Mouse (Mus musculus): ENCODE data around the gene Kif20b. TPM values are rescaled to one million over a fixed set of nuclear protein-coding genes. Genes with fewer than 3 reads are reported as not detected.
A peak's percentile ranks its signal among the peaks of the same experiment; 100 is the strongest.

Gene Kif20b
- polyA plus RNA-seq, 1 experiment from 2014 or later = 65.0 TPM

GRCm38 (mm10) chr19:34947206-34947605, 25.0 kb downstream of the Kif20b start:
- WGBS = 100% methylated on average over 1 of the region's 1 CpGs

GRCm38 (mm10) chr19:34953842-34954541, 31.8 kb downstream of the Kif20b start:
- Histone ChIP-seq H3K27me3 (replicated peaks) (no peaks in the 10 kb centered on the region), H3K4me2 (replicated peaks) (no peak overlapping the region), H3K4me1 (replicated peaks) (no peaks in the 10 kb centered on the region), H3K9me3 (no peaks in the 10 kb centered on the region), H3K36me3 (peaks cover 17% of the 10 kb centered on the region), H3K4me3 (replicated peaks) (no peak overlapping the region), H3K27ac (no peak overlapping the region), H3K9ac (no peak overlapping the region)
- no peak for ATAC-seq
- WGBS = 90% methylated on average over 11 of the region's 11 CpGs

More at GRCm38 (mm10) chr19:34947206-34947605, 25.0 kb downstream of the Kif20b start:
- no peaks in the 10 kb centered on the region for H3K27me3 ChIP-seq (replicated peaks)
- H3K9ac ChIP-seq = no peak overlapping the region
- no peak overlapping the region for H3K27ac ChIP-seq
- ATAC-seq = no peak
- H3K4me3 ChIP-seq (replicated peaks) = no peak overlapping the region
- H3K9me3 ChIP-seq = no peaks in the 10 kb centered on the region
- H3K36me3 ChIP-seq = peaks cover 17% of the 10 kb centered on the region
- H3K4me2 ChIP-seq (replicated peaks) = no peak overlapping the region
- H3K4me1 ChIP-seq (replicated peaks) = no peaks in the 10 kb centered on the region

GRCm38 (mm10) chr19:34959369-34959768, 37.2 kb downstream of the Kif20b start:
- Histone ChIP-seq H3K9ac (no peak overlapping the region), H3K36me3 (no peaks in the 10 kb centered on the region), H3K4me1 (replicated peaks) (no peaks in the 10 kb centered on the region), H3K27me3 (replicated peaks) (no peaks in the 10 kb centered on the region), H3K4me3 (replicated peaks) (no peak overlapping the region), H3K9me3 (no peaks in the 10 kb centered on the region), H3K27ac (no peak overlapping the region), H3K4me2 (replicated peaks) (no peak overlapping the region)
- WGBS = 90% methylated on average over 11 of the region's 11 CpGs
- ATAC-seq = no peak

- H3K4me3 ChIP-seq (replicated peaks) = no peak overlapping the region
- H3K27me3 ChIP-seq (replicated peaks) = no peaks in the 10 kb centered on the region
- no peaks in the 10 kb centered on the region for H3K9me3 ChIP-seq
- H3K36me3 ChIP-seq = no peaks in the 10 kb centered on the region
- H3K9ac ChIP-seq = no peak overlapping the region
- WGBS = 83% methylated on average over 2 of the region's 2 CpGs
- H3K27ac ChIP-seq = no peak overlapping the region
- no peaks in the 10 kb centered on the region for H3K4me1 ChIP-seq (replicated peaks)
- H3K4me2 ChIP-seq (replicated peaks) = no peak overlapping the region
- ATAC-seq = no peak
Measured at GRCm38 (mm10) chr19:34984742-34985141, 62.6 kb downstream of the Kif20b start.

- H3K27ac ChIP-seq = no peak overlapping the region
- WGBS = 74% methylated on average over 4 of the region's 4 CpGs
- H3K9ac ChIP-seq = no peak overlapping the region
- no peak overlapping the region for H3K4me3 ChIP-seq (replicated peaks)
- H3K27me3 ChIP-seq (replicated peaks) = no peaks in the 10 kb centered on the region
- H3K4me2 ChIP-seq (replicated peaks) = no peak overlapping the region
- no peaks in the 10 kb centered on the region for H3K4me1 ChIP-seq (replicated peaks)
- H3K9me3 ChIP-seq = no peaks in the 10 kb centered on the region
- H3K36me3 ChIP-seq = no peaks in the 10 kb centered on the region
- ATAC-seq = no peak
Measured at GRCm38 (mm10) chr19:34990443-34990842, 68.3 kb downstream of the Kif20b start.

GRCm38 (mm10) chr19:34992969-34993527, 70.9 kb downstream of the Kif20b start:
- 0 out of 2 replicates have a peak, but pooled peaks have one; percentile 43 for ATAC-seq
- Histone ChIP-seq H3K9me3 (no peaks in the 10 kb centered on the region), H3K27me3 (replicated peaks) (no peaks in the 10 kb centered on the region), H3K9ac (no peak overlapping the region), H3K36me3 (no peaks in the 10 kb centered on the region), H3K4me1 (replicated peaks) (no peaks in the 10 kb centered on the region), H3K27ac (no peak overlapping the region), H3K4me3 (replicated peaks) (no peak overlapping the region), H3K4me2 (replicated peaks) (no peak overlapping the region)
- 20% methylated on average over 1 of the region's 1 CpGs for WGBS

GRCm38 (mm10) chr19:35015058-35015457, 92.9 kb downstream of the Kif20b start:
- WGBS = 70% methylated on average over 3 of the region's 3 CpGs

GRCm38 (mm10) chr19:35017474-35018208, 95.5 kb downstream of the Kif20b start:
- no peak overlapping the region for H3K9ac ChIP-seq
- no peak overlapping the region for H3K4me2 ChIP-seq (replicated peaks)
- H3K9me3 ChIP-seq = no peaks in the 10 kb centered on the region
- WGBS = 46% methylated on average over 4 of the region's 4 CpGs
- no peaks in the 10 kb centered on the region for H3K36me3 ChIP-seq
- H3K4me1 ChIP-seq (replicated peaks) = 0 out of 2 replicates have a peak, but pooled peaks cover 3% of the 10 kb centered on the region
- no peaks in the 10 kb centered on the region for H3K27me3 ChIP-seq (replicated peaks)
- H3K27ac ChIP-seq = no peak overlapping the region
- H3K4me3 ChIP-seq (replicated peaks) = no peak overlapping the region
- ATAC-seq = peak; percentile 82

More at GRCm38 (mm10) chr19:35015058-35015457, 92.9 kb downstream of the Kif20b start:
- no peak overlapping the region for H3K9ac ChIP-seq
- 0 out of 2 replicates have a peak, but pooled peaks cover 3% of the 10 kb centered on the region for H3K4me1 ChIP-seq (replicated peaks)
- H3K4me2 ChIP-seq (replicated peaks) = no peak overlapping the region
- H3K36me3 ChIP-seq = no peaks in the 10 kb centered on the region
- ATAC-seq = no peak
- no peak overlapping the region for H3K4me3 ChIP-seq (replicated peaks)
- H3K27me3 ChIP-seq (replicated peaks) = no peaks in the 10 kb centered on the region
- no peaks in the 10 kb centered on the region for H3K9me3 ChIP-seq
- no peak overlapping the region for H3K27ac ChIP-seq

GRCm38 (mm10) chr19:35018209-35018581, 96.0 kb downstream of the Kif20b start:
- Histone ChIP-seq H3K4me1 (replicated peaks) (0 out of 2 replicates have a peak, but pooled peaks cover 3% of the 10 kb centered on the region), H3K27ac (peak overlapping the region; percentile 27; the same call in 1 of the 2 replicates), H3K36me3 (no peaks in the 10 kb centered on the region), H3K9ac (no peak overlapping the region), H3K4me2 (replicated peaks) (no peak overlapping the region), H3K4me3 (replicated peaks) (no peak overlapping the region), H3K9me3 (no peaks in the 10 kb centered on the region), H3K27me3 (replicated peaks) (no peaks in the 10 kb centered on the region)
- ATAC-seq = peak; percentile 87
- WGBS = 48% methylated on average over 4 of the region's 4 CpGs

MicroRNAs within 50 kb of the gene (microRNA counts, 519-probe panel; counts per million panel counts)
- microRNA mmu-miR-1950 = 97.1 counts per million, percentile 29 among the panel's probes with 10 or more counts

Other genes with a start within 250 kb of the Kif20b start
- 6.9 and 8.5 TPM in 2 replicates for gene Slc16a12, start 175.1 kb upstream of the Kif20b start, polyA plus RNA-seq (2015; fragmentation: Nextera tagmentation; extraction: Ambion mirVana)
- 9.0 and 9.2 TPM in 2 replicates for gene Pank1, start 42.9 kb upstream of the Kif20b start, polyA plus RNA-seq (2015; fragmentation: Nextera tagmentation; extraction: Ambion mirVana)

Measured in intestine, embryonic 15.5 days (tissue).